Mouse (Mus musculus) CH12.LX (cell line): Measurements from ENCODE around the gene Ceacam20.

Source experiments
- CTCF ChIP-seq, 2 experiments: IDR thresholded peaks in 1 of 2; conservative IDR thresholded peaks in 1 of 2; 2 replicates each; pipeline ENCODE4 v1.5.1; 2011 to 2012; ENCODE audit warnings: low read depth in 2 of 2, low read length in 2 of 2, improper control_type of control experiment in 1 of 2, inconsistent platforms in 1 of 2, mild to moderate bottlenecking in 1 of 2, moderate library complexity in 1 of 2
- EP300 ChIP-seq: IDR thresholded peaks from 2 replicates; pipeline ENCODE4 v1.6.1; 2011; ENCODE audit warnings: low read length, improper control_type of control experiment
- RCOR1 ChIP-seq: conservative IDR thresholded peaks from 2 replicates; pipeline ENCODE4 v1.6.1; 2012; ENCODE audit warnings: low read depth, mild to moderate bottlenecking, inconsistent platforms, low read length, improper control_type of control experiment
- SIN3A ChIP-seq: IDR thresholded peaks from 2 replicates; pipeline ENCODE4 v1.6.1; 2012; ENCODE audit warnings: low read length, improper control_type of control experiment, inconsistent platforms

GRCm38 (mm10) chr7:19955861-19956260 is 9.4 kb upstream of the Ceacam20 start:
- TF ChIP-seq RCOR1 (no peak), EP300 (no peak), SIN3A (no peak), CTCF (conservative IDR thresholded peaks at IDR 0.05 in 1 of 2, IDR thresholded peaks at IDR 0.05 in 1 of 2; ENCODE audit: low read depth in 2 of 2, low read length in 2 of 2) (no peak)
